Comparison of ENCODE assay signal across 14 mouse cellular contexts in the genomic region with DNA sequence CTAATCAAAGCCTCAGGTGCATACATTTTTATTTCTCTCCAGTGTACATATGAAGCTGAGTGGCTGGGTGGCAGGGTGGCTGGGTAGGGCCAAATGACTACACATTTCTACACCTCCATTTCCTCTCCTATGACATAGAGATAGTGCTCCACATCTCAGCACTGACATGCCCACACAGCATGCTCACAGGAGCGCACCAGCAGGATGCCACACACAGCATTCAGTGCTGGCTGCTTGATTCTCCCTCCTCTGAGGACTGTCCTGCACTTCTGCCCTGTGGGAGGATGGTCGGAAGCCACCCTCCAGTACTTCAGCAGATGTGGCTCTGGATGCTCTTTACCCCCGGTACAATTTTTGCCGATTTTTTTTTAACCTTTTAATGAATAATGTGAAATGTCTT.
"Had no signal": no experiment of that assay in that cellular context is flagged by ENCODE, and none has a peak within 500 bp of the region (broad histone marks: within the 10 kb centered on the region; RNA-seq: fewer than 3 reads in every experiment).

No protein-coding gene starts in this region.

- H3K27me3 ChIP-seq: liver, embryonic 13.5 days; midbrain, embryonic 15.5 days; neural tube, embryonic 13.5 days had no signal

- H3K4me3 ChIP-seq: left cerebral cortex, adult 2 months; liver, embryonic 13.5 days; midbrain, embryonic 10.5 days; midbrain, embryonic 15.5 days; neural tube, embryonic 13.5 days had no signal

- H3K36me3 ChIP-seq: liver, embryonic 13.5 days; midbrain, embryonic 10.5 days; midbrain, embryonic 15.5 days; neural tube, embryonic 13.5 days had no signal

- ATAC-seq: intestine, postnatal 0 days; midbrain, embryonic 15.5 days had no signal

- H3K9me3 ChIP-seq: liver, embryonic 13.5 days; midbrain, embryonic 10.5 days; midbrain, embryonic 15.5 days; neural tube, embryonic 13.5 days had no signal

- DNase-seq: kidney, adult 8-10 months; kidney, postnatal 10 days; kidney, postnatal 36 days; layer of hippocampus, postnatal 36 days; liver, embryonic 13.5 days; lung, adult 2 months; lung, postnatal 14 days; lung, postnatal 4 days; thymus, adult 18-20 months had no signal
